Mouse (Mus musculus): ENCODE data around the gene Yme1l1. TPM values are rescaled to one million over a fixed set of nuclear protein-coding genes. Genes with fewer than 3 reads are reported as not detected.

Yme1l1 gene
- polyA plus RNA-seq, 1 experiment = 17.9 TPM

GRCm38 (mm10) chr2:23172305-23172704 lies 16.1 kb downstream of the Yme1l1 start:
- TF ChIP-seq CEBPB (IDR thresholded peaks at IDR 0.05; ENCODE audit: insufficient read depth, poor library complexity, severe bottlenecking) = no peak
- no peak for TF ChIP-seq USF1 (IDR thresholded peaks at IDR 0.05; ENCODE audit: low read depth)
- TF ChIP-seq REST (IDR thresholded peaks at IDR 0.05; ENCODE audit: insufficient read depth, insufficient read length) = no peak
- TF ChIP-seq TCF12 (IDR thresholded peaks at IDR 0.05; ENCODE audit: insufficient read depth, poor library complexity, severe bottlenecking) = no peak
- TF ChIP-seq MYOD1 (IDR thresholded peaks at IDR 0.05; ENCODE audit: control insufficient read depth in 1 of 3, insufficient read length in 2 of 3, low read depth in 2 of 3) = no peak
- no peak for TF ChIP-seq TCF3 (IDR thresholded peaks at IDR 0.05; ENCODE audit: insufficient read length, low read depth)
- TF ChIP-seq SRF (IDR thresholded peaks at IDR 0.05; ENCODE audit: control insufficient read depth, insufficient read length, low read depth) = no peak
- TF ChIP-seq E2F4 (IDR thresholded peaks at IDR 0.05; ENCODE audit: insufficient read depth) = no peak
- Histone ChIP-seq H3K4me2 (ENCODE audit: low read depth) (no peak overlapping the region), H3ac (ENCODE audit: control insufficient read depth, insufficient read length) (no peak overlapping the region), H3K4me3 (no peak overlapping the region), H3K36me3 (ENCODE audit: control insufficient read depth, insufficient read depth) (peaks cover 80% of the 10 kb centered on the region), H3K79me2 (ENCODE audit: control insufficient read depth, insufficient read depth) (peaks cover 8% of the 10 kb centered on the region), H3K27me3 (ENCODE audit: control insufficient read depth, insufficient read depth, insufficient read length) (no peaks in the 10 kb centered on the region)

GRCm38 (mm10) chr2:23194366-23194765 lies 38.2 kb downstream of the Yme1l1 start:
- Histone ChIP-seq H3K4me2 (ENCODE audit: low read depth) (no peak overlapping the region), H3ac (ENCODE audit: control insufficient read depth, insufficient read length) (no peak overlapping the region), H3K36me3 (ENCODE audit: control insufficient read depth, insufficient read depth) (peaks cover 80% of the 10 kb centered on the region), H3K4me3 (no peak overlapping the region), H3K79me2 (ENCODE audit: control insufficient read depth, insufficient read depth) (no peaks in the 10 kb centered on the region), H3K27me3 (ENCODE audit: control insufficient read depth, insufficient read depth, insufficient read length) (no peaks in the 10 kb centered on the region)
- TF ChIP-seq USF1 (IDR thresholded peaks at IDR 0.05; ENCODE audit: low read depth) (no peak), TCF3 (IDR thresholded peaks at IDR 0.05; ENCODE audit: insufficient read length, low read depth) (no peak), MYOG (IDR thresholded peaks at IDR 0.05; ENCODE audit: control insufficient read depth in 1 of 3, insufficient read depth in 1 of 3, insufficient read length in 2 of 3, low read depth in 2 of 3) (no peak), MYOD1 (IDR thresholded peaks at IDR 0.05; ENCODE audit: control insufficient read depth in 1 of 3, insufficient read length in 2 of 3, low read depth in 2 of 3) (no peak), TCF12 (IDR thresholded peaks at IDR 0.05; ENCODE audit: insufficient read depth, poor library complexity, severe bottlenecking) (no peak), MAX (IDR thresholded peaks at IDR 0.05; ENCODE audit: low read depth) (no peak), CEBPB (IDR thresholded peaks at IDR 0.05; ENCODE audit: insufficient read depth, poor library complexity, severe bottlenecking) (no peak), SRF (IDR thresholded peaks at IDR 0.05; ENCODE audit: control insufficient read depth, insufficient read length, low read depth) (no peak), POLR2A (IDR thresholded peaks at IDR 0.05; ENCODE audit: insufficient read length, low read depth) (no peak), REST (IDR thresholded peaks at IDR 0.05; ENCODE audit: insufficient read depth, insufficient read length) (no peak), POLR2AphosphoS2 (IDR thresholded peaks at IDR 0.05; ENCODE audit: insufficient read length, low read depth) (no peak), E2F4 (IDR thresholded peaks at IDR 0.05; ENCODE audit: insufficient read depth) (no peak)

- Histone ChIP-seq H3ac (ENCODE audit: control insufficient read depth, insufficient read length) (no peak overlapping the region), H3K4me2 (ENCODE audit: low read depth) (no peak overlapping the region), H3K79me2 (ENCODE audit: control insufficient read depth, insufficient read depth) (no peaks in the 10 kb centered on the region), H3K27me3 (ENCODE audit: control insufficient read depth, insufficient read depth, insufficient read length) (no peaks in the 10 kb centered on the region), H3K36me3 (ENCODE audit: control insufficient read depth, insufficient read depth) (peaks cover 34% of the 10 kb centered on the region), H3K4me3 (no peak overlapping the region)
- TF ChIP-seq MYOG (IDR thresholded peaks at IDR 0.05; ENCODE audit: control insufficient read depth in 1 of 3, insufficient read depth in 1 of 3, insufficient read length in 2 of 3, low read depth in 2 of 3) = no peak
- TF ChIP-seq CEBPB (IDR thresholded peaks at IDR 0.05; ENCODE audit: insufficient read depth, poor library complexity, severe bottlenecking) = no peak
- TF ChIP-seq MYOD1 (IDR thresholded peaks at IDR 0.05; ENCODE audit: control insufficient read depth in 1 of 3, insufficient read length in 2 of 3, low read depth in 2 of 3) = no peak
- TF ChIP-seq E2F4 (IDR thresholded peaks at IDR 0.05; ENCODE audit: insufficient read depth) = no peak
- TF ChIP-seq TCF3 (IDR thresholded peaks at IDR 0.05; ENCODE audit: insufficient read length, low read depth) = no peak
- TF ChIP-seq SRF (IDR thresholded peaks at IDR 0.05; ENCODE audit: control insufficient read depth, insufficient read length, low read depth) = no peak
- no peak for TF ChIP-seq USF1 (IDR thresholded peaks at IDR 0.05; ENCODE audit: low read depth)
- no peak for TF ChIP-seq TCF12 (IDR thresholded peaks at IDR 0.05; ENCODE audit: insufficient read depth, poor library complexity, severe bottlenecking)
- TF ChIP-seq POLR2AphosphoS2 (IDR thresholded peaks at IDR 0.05; ENCODE audit: insufficient read length, low read depth) = no peak
Observed at GRCm38 (mm10) chr2:23201034-23201433, 44.9 kb downstream of the Yme1l1 start.

- Histone ChIP-seq H3K36me3 (ENCODE audit: control insufficient read depth, insufficient read depth) (peaks cover 21% of the 10 kb centered on the region), H3K79me2 (ENCODE audit: control insufficient read depth, insufficient read depth) (no peaks in the 10 kb centered on the region), H3K4me2 (ENCODE audit: low read depth) (no peak overlapping the region), H3K4me3 (no peak overlapping the region), H3K27me3 (ENCODE audit: control insufficient read depth, insufficient read depth, insufficient read length) (no peaks in the 10 kb centered on the region), H3ac (ENCODE audit: control insufficient read depth, insufficient read length) (no peak overlapping the region)
- TF ChIP-seq MAX (IDR thresholded peaks at IDR 0.05; ENCODE audit: low read depth) (no peak), SRF (IDR thresholded peaks at IDR 0.05; ENCODE audit: control insufficient read depth, insufficient read length, low read depth) (no peak), REST (IDR thresholded peaks at IDR 0.05; ENCODE audit: insufficient read depth, insufficient read length) (no peak), CEBPB (IDR thresholded peaks at IDR 0.05; ENCODE audit: insufficient read depth, poor library complexity, severe bottlenecking) (no peak), MYOD1 (IDR thresholded peaks at IDR 0.05; ENCODE audit: control insufficient read depth in 1 of 3, insufficient read length in 2 of 3, low read depth in 2 of 3) (no peak), MYOG (IDR thresholded peaks at IDR 0.05; ENCODE audit: control insufficient read depth in 1 of 3, insufficient read depth in 1 of 3, insufficient read length in 2 of 3, low read depth in 2 of 3) (no peak), USF1 (IDR thresholded peaks at IDR 0.05; ENCODE audit: low read depth) (no peak), POLR2AphosphoS2 (IDR thresholded peaks at IDR 0.05; ENCODE audit: insufficient read length, low read depth) (no peak), E2F4 (IDR thresholded peaks at IDR 0.05; ENCODE audit: insufficient read depth) (no peak), TCF3 (IDR thresholded peaks at IDR 0.05; ENCODE audit: insufficient read length, low read depth) (no peak), POLR2A (IDR thresholded peaks at IDR 0.05; ENCODE audit: insufficient read length, low read depth) (no peak), TCF12 (IDR thresholded peaks at IDR 0.05; ENCODE audit: insufficient read depth, poor library complexity, severe bottlenecking) (no peak)
Observed at GRCm38 (mm10) chr2:23202900-23203670, 46.9 kb downstream of the Yme1l1 start.
